Mouse (Mus musculus): ENCODE measurements at regions not wholly inside any gene's neighbourhood (a gene's known extent, or its start where the extent isn't known, plus 50 kb on each side); places are given as distances from the start of the nearest gene placed in this dataset.

- TF ChIP-seq CTCF (IDR thresholded peaks at IDR 0.05; ENCODE audit: low read depth, low read length): no peak
- TF ChIP-seq POLR2AphosphoS5 (IDR thresholded peaks at IDR 0.05; ENCODE audit: insufficient replicate concordance, low read depth, low read length): no peak
- TF ChIP-seq TAL1 (conservative IDR thresholded peaks at IDR 0.05; ENCODE audit: low read depth, low read length): no peak
These were observed 286.5 kb downstream of the Rapgef2 start for GRCm38 (mm10) chr3:78999803-79000202.
